Mouse (Mus musculus): Measurements from ENCODE around the gene Rad51d. TPM values are rescaled to one million over a fixed set of nuclear protein-coding genes. Genes with fewer than 3 reads are reported as not detected.
"Not testable (repeated sequence)": the region's sequence is repeated elsewhere in the genome, so short reads cannot be mapped to it uniquely, and the experiment has no call there.

The Rad51d gene
- polyA plus RNA-seq, 1 experiment from 2014 or later = 12.8 TPM

GRCm38 (mm10) chr11:82844771-82845414 lies 45.5 kb downstream of the Rad51d start:
- Histone ChIP-seq H3K4me3 (replicated peaks; ENCODE audit: low read length) (no peak overlapping the region), H3K36me3 (ENCODE audit: control insufficient read depth, insufficient read depth, low read length) (no peaks in the 10 kb centered on the region), H3K27me3 (ENCODE audit: control insufficient read depth, insufficient read depth, low read length) (no peaks in the 10 kb centered on the region), H3K4me2 (ENCODE audit: low read depth, low read length) (no peak overlapping the region), H3K9me3 (replicated peaks; ENCODE audit: control insufficient read depth, low read length) (no peaks in the 10 kb centered on the region), H3K27ac (ENCODE audit: low read length) (no peak overlapping the region), H3K9ac (ENCODE audit: low read length) (no peak overlapping the region; the same call in 1 of the 2 replicates), H3K4me1 (ENCODE audit: control insufficient read depth, insufficient read depth, low read length) (peaks cover 12% of the 10 kb centered on the region)
- 61% methylated on average over 11 of the region's 11 CpGs for WGBS
- no peak for ATAC-seq (ENCODE audit: insufficient read depth, low FRiP score)

GRCm38 (mm10) chr11:82838511-82838910 lies 51.9 kb downstream of the Rad51d start:
- Histone ChIP-seq H3K36me3 (ENCODE audit: control insufficient read depth, insufficient read depth, low read length) (no peaks in the 10 kb centered on the region), H3K9ac (ENCODE audit: low read length) (no peak overlapping the region), H3K9me3 (replicated peaks; ENCODE audit: control insufficient read depth, low read length) (no peaks in the 10 kb centered on the region), H3K4me3 (replicated peaks; ENCODE audit: low read length) (no peak overlapping the region), H3K27ac (ENCODE audit: low read length) (no peak overlapping the region), H3K4me2 (ENCODE audit: low read depth, low read length) (no peak overlapping the region), H3K4me1 (ENCODE audit: control insufficient read depth, insufficient read depth, low read length) (peaks cover 7% of the 10 kb centered on the region; the same call in 1 of the 2 replicates), H3K27me3 (ENCODE audit: control insufficient read depth, insufficient read depth, low read length) (no peaks in the 10 kb centered on the region)
- no peak for ATAC-seq (ENCODE audit: insufficient read depth, low FRiP score)
- 53% methylated on average over 5 of the region's 5 CpGs for WGBS

- WGBS = 67% methylated on average over 7 of the region's 7 CpGs
- no peak for ATAC-seq (ENCODE audit: insufficient read depth, low FRiP score)
Measured at GRCm38 (mm10) chr11:82837848-82838247, 52.6 kb downstream of the Rad51d start.

GRCm38 (mm10) chr11:82837192-82837591 lies 53.2 kb downstream of the Rad51d start:
- no peak overlapping the region for H3K4me2 ChIP-seq (ENCODE audit: low read depth, low read length)
- H3K27ac ChIP-seq (ENCODE audit: low read length) = no peak overlapping the region
- no peaks in the 10 kb centered on the region for H3K27me3 ChIP-seq (ENCODE audit: control insufficient read depth, insufficient read depth, low read length)
- H3K9ac ChIP-seq (ENCODE audit: low read length) = no peak overlapping the region
- peaks cover 7% of the 10 kb centered on the region; the same call in 1 of the 2 replicates for H3K4me1 ChIP-seq (ENCODE audit: control insufficient read depth, insufficient read depth, low read length)
- ATAC-seq (ENCODE audit: insufficient read depth, low FRiP score) = no peak
- 63% methylated on average over 7 of the region's 7 CpGs for WGBS
- no peaks in the 10 kb centered on the region for H3K9me3 ChIP-seq (replicated peaks; ENCODE audit: control insufficient read depth, low read length)
- H3K4me3 ChIP-seq (replicated peaks; ENCODE audit: low read length) = no peak overlapping the region
- no peaks in the 10 kb centered on the region for H3K36me3 ChIP-seq (ENCODE audit: control insufficient read depth, insufficient read depth, low read length)

More at GRCm38 (mm10) chr11:82837848-82838247, 52.6 kb downstream of the Rad51d start:
- no peaks in the 10 kb centered on the region for H3K9me3 ChIP-seq (replicated peaks; ENCODE audit: control insufficient read depth, low read length)
- H3K9ac ChIP-seq (ENCODE audit: low read length) = no peak overlapping the region
- H3K4me1 ChIP-seq (ENCODE audit: control insufficient read depth, insufficient read depth, low read length) = peaks cover 7% of the 10 kb centered on the region; the same call in 1 of the 2 replicates
- H3K27me3 ChIP-seq (ENCODE audit: control insufficient read depth, insufficient read depth, low read length) = no peaks in the 10 kb centered on the region
- H3K4me2 ChIP-seq (ENCODE audit: low read depth, low read length) = no peak overlapping the region
- no peak overlapping the region for H3K27ac ChIP-seq (ENCODE audit: low read length)
- no peaks in the 10 kb centered on the region for H3K36me3 ChIP-seq (ENCODE audit: control insufficient read depth, insufficient read depth, low read length)
- H3K4me3 ChIP-seq (replicated peaks; ENCODE audit: low read length) = no peak overlapping the region

GRCm38 (mm10) chr11:82835616-82836432 lies 54.6 kb downstream of the Rad51d start:
- ATAC-seq (ENCODE audit: insufficient read depth, low FRiP score) = no peak
- no peak overlapping the region for H3K4me3 ChIP-seq (replicated peaks; ENCODE audit: low read length)
- no peak overlapping the region for H3K4me2 ChIP-seq (ENCODE audit: low read depth, low read length)
- no peaks in the 10 kb centered on the region for H3K9me3 ChIP-seq (replicated peaks; ENCODE audit: control insufficient read depth, low read length)
- 71% methylated on average over 11 of the region's 11 CpGs for WGBS
- no peaks in the 10 kb centered on the region for H3K36me3 ChIP-seq (ENCODE audit: control insufficient read depth, insufficient read depth, low read length)
- no peaks in the 10 kb centered on the region for H3K27me3 ChIP-seq (ENCODE audit: control insufficient read depth, insufficient read depth, low read length)
- no peak overlapping the region for H3K27ac ChIP-seq (ENCODE audit: low read length)
- H3K9ac ChIP-seq (ENCODE audit: low read length) = no peak overlapping the region
- peaks cover 19% of the 10 kb centered on the region for H3K4me1 ChIP-seq (ENCODE audit: control insufficient read depth, insufficient read depth, low read length)

- Histone ChIP-seq H3K27ac (ENCODE audit: low read length) (0 out of 2 replicates have a peak overlapping the region, but pooled peaks have one; percentile 1), H3K4me1 (ENCODE audit: control insufficient read depth, insufficient read depth, low read length) (peaks cover 20% of the 10 kb centered on the region)
- not testable (repeated sequence) for ATAC-seq (ENCODE audit: insufficient read depth, low FRiP score)
Measured at GRCm38 (mm10) chr11:82834359-82834758, 56.1 kb downstream of the Rad51d start.

GRCm38 (mm10) chr11:82833929-82834328 lies 56.5 kb downstream of the Rad51d start:
- no peaks in the 10 kb centered on the region for H3K36me3 ChIP-seq (ENCODE audit: control insufficient read depth, insufficient read depth, low read length)
- H3K4me2 ChIP-seq (ENCODE audit: low read depth, low read length) = no peak overlapping the region
- 65% methylated on average over 8 of the region's 8 CpGs for WGBS
- no peak overlapping the region for H3K9ac ChIP-seq (ENCODE audit: low read length)
- 0 out of 2 replicates have a peak overlapping the region, but pooled peaks have one; percentile 1 for H3K27ac ChIP-seq (ENCODE audit: low read length)
- ATAC-seq (ENCODE audit: insufficient read depth, low FRiP score) = no peak
- H3K27me3 ChIP-seq (ENCODE audit: control insufficient read depth, insufficient read depth, low read length) = no peaks in the 10 kb centered on the region
- H3K4me1 ChIP-seq (ENCODE audit: control insufficient read depth, insufficient read depth, low read length) = peaks cover 20% of the 10 kb centered on the region
- no peaks in the 10 kb centered on the region for H3K9me3 ChIP-seq (replicated peaks; ENCODE audit: control insufficient read depth, low read length)
- no peak overlapping the region for H3K4me3 ChIP-seq (replicated peaks; ENCODE audit: low read length)

More at GRCm38 (mm10) chr11:82834359-82834758, 56.1 kb downstream of the Rad51d start:
- not testable (repeated sequence) for H3K9ac ChIP-seq (ENCODE audit: low read length); H3K9me3 ChIP-seq (replicated peaks; ENCODE audit: control insufficient read depth, low read length); H3K4me2 ChIP-seq (ENCODE audit: low read depth, low read length); H3K4me3 ChIP-seq (replicated peaks; ENCODE audit: low read length); H3K36me3 ChIP-seq (ENCODE audit: control insufficient read depth, insufficient read depth, low read length); H3K27me3 ChIP-seq (ENCODE audit: control insufficient read depth, insufficient read depth, low read length)
- 81% methylated on average over 7 of the region's 7 CpGs for WGBS

GRCm38 (mm10) chr11:82832402-82832801 lies 58.0 kb downstream of the Rad51d start:
- ATAC-seq (ENCODE audit: insufficient read depth, low FRiP score) = not testable (repeated sequence)
- 68% methylated on average over 10 of the region's 10 CpGs for WGBS

More at GRCm38 (mm10) chr11:82832402-82832801, 58.0 kb downstream of the Rad51d start:
- not testable (repeated sequence) for H3K27me3 ChIP-seq (ENCODE audit: control insufficient read depth, insufficient read depth, low read length); H3K27ac ChIP-seq (ENCODE audit: low read length); H3K9ac ChIP-seq (ENCODE audit: low read length); H3K4me3 ChIP-seq (replicated peaks; ENCODE audit: low read length); H3K4me2 ChIP-seq (ENCODE audit: low read depth, low read length); H3K36me3 ChIP-seq (ENCODE audit: control insufficient read depth, insufficient read depth, low read length); H3K9me3 ChIP-seq (replicated peaks; ENCODE audit: control insufficient read depth, low read length)
- H3K4me1 ChIP-seq (ENCODE audit: control insufficient read depth, insufficient read depth, low read length) = peaks cover 16% of the 10 kb centered on the region

Measured in stomach, embryonic 16.5 days (tissue).